Mouse (Mus musculus): ENCODE results near the gene Fam208b. TPM values are rescaled to one million over a fixed set of nuclear protein-coding genes. Genes with fewer than 3 reads are reported as not detected.
"Not testable (repeated sequence)": the region's sequence is repeated elsewhere in the genome, so short reads cannot be mapped to it uniquely, and the experiment has no call there.

Gene Fam208b
- polyA plus RNA-seq, 1 experiment from 2014 or later, result 11.4 TPM

GRCm38 (mm10) chr13:3531692-3532320 is 79.1 kb downstream of the Fam208b start:
- ATAC-seq (ENCODE audit: insufficient read depth, low FRiP score, low read depth), result peak; percentile 47; the same call in 1 of the 2 replicates

GRCm38 (mm10) chr13:3531176-3531575 is 79.7 kb downstream of the Fam208b start:
- H3K36me3 ChIP-seq; H3K9ac ChIP-seq; H3K27me3 ChIP-seq (replicated peaks); H3K4me3 ChIP-seq (replicated peaks); H3K27ac ChIP-seq; H3K4me2 ChIP-seq; H3K4me1 ChIP-seq; ATAC-seq (ENCODE audit: insufficient read depth, low FRiP score, low read depth); H3K9me3 ChIP-seq: not testable (repeated sequence)
- 69% methylated on average over 2 of the region's 2 CpGs for WGBS

More at GRCm38 (mm10) chr13:3531692-3532320, 79.1 kb downstream of the Fam208b start:
- whole genome bisulfite sequencing, result 47% methylated on average over 10 of the region's 10 CpGs
- Histone ChIP-seq H3K9me3 (no peaks in the 10 kb centered on the region), H3K27ac (no peak overlapping the region), H3K4me3 (replicated peaks) (no peak overlapping the region), H3K27me3 (replicated peaks) (no peaks in the 10 kb centered on the region), H3K4me2 (0 out of 2 replicates have a peak overlapping the region, but pooled peaks have one; percentile 2), H3K4me1 (no peaks in the 10 kb centered on the region), H3K36me3 (no peaks in the 10 kb centered on the region), H3K9ac (no peak overlapping the region)

- H3K27me3 ChIP-seq (replicated peaks), result no peaks in the 10 kb centered on the region
- no peak; the same call in 1 of the 2 replicates for ATAC-seq (ENCODE audit: insufficient read depth, low FRiP score, low read depth)
- H3K9me3 ChIP-seq, result no peaks in the 10 kb centered on the region
- H3K4me2 ChIP-seq, result no peak overlapping the region
- H3K27ac ChIP-seq, result no peak overlapping the region
- 56% methylated on average over 3 of the region's 3 CpGs for WGBS
- H3K36me3 ChIP-seq, result no peaks in the 10 kb centered on the region
- H3K4me1 ChIP-seq, result no peaks in the 10 kb centered on the region
- no peak overlapping the region for H3K4me3 ChIP-seq (replicated peaks)
- H3K9ac ChIP-seq, result no peak overlapping the region
Observed at GRCm38 (mm10) chr13:3530451-3530850, 80.5 kb downstream of the Fam208b start.

- Histone ChIP-seq H3K27me3 (replicated peaks) (no peaks in the 10 kb centered on the region), H3K9me3 (no peaks in the 10 kb centered on the region), H3K4me3 (replicated peaks) (no peak overlapping the region), H3K36me3 (no peaks in the 10 kb centered on the region), H3K4me2 (no peak overlapping the region), H3K27ac (no peak overlapping the region), H3K9ac (no peak overlapping the region), H3K4me1 (no peaks in the 10 kb centered on the region)
- 78% methylated on average over 8 of the region's 8 CpGs for WGBS
- no peak for ATAC-seq (ENCODE audit: insufficient read depth, low FRiP score, low read depth)
Observed at GRCm38 (mm10) chr13:3526328-3526727, 84.6 kb downstream of the Fam208b start.

GRCm38 (mm10) chr13:3525611-3526051 is 85.3 kb downstream of the Fam208b start:
- ATAC-seq (ENCODE audit: insufficient read depth, low FRiP score, low read depth), result peak; percentile 53; the same call in 1 of the 2 replicates
- Histone ChIP-seq H3K9ac (no peak overlapping the region), H3K27me3 (replicated peaks) (no peaks in the 10 kb centered on the region), H3K4me2 (no peak overlapping the region), H3K4me1 (no peaks in the 10 kb centered on the region), H3K9me3 (no peaks in the 10 kb centered on the region), H3K27ac (no peak overlapping the region), H3K36me3 (no peaks in the 10 kb centered on the region), H3K4me3 (replicated peaks) (no peak overlapping the region)
- WGBS, result 53% methylated on average over 4 of the region's 4 CpGs

DNA sequence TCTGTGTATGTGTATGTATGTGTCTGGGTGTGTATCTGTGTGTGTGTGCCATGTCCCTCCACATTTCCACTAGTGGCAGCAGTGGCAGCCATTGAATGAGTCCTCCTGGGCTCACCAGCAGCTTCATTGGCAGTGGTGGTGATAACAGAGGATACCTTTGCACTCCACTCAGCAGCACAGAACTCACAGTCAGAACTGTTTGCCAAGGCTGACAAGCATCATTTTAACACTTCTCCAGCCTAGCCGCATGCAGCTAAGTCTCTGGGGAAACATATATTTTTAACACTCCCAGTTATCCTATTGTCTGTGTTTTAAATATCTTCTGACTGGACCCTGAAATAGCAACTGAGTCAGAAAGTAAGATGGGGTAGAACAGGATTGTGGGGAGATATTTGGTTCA is 87.0 kb downstream of the Fam208b start:
- no peak overlapping the region for H3K4me3 ChIP-seq (replicated peaks)
- 90% methylated on average over 1 of the region's 1 CpGs for WGBS
- H3K4me2 ChIP-seq, result no peak overlapping the region
- no peaks in the 10 kb centered on the region for H3K36me3 ChIP-seq
- H3K9ac ChIP-seq, result no peak overlapping the region
- no peaks in the 10 kb centered on the region for H3K9me3 ChIP-seq
- H3K27ac ChIP-seq, result no peak overlapping the region
- no peak for ATAC-seq (ENCODE audit: insufficient read depth, low FRiP score, low read depth)
- no peaks in the 10 kb centered on the region for H3K4me1 ChIP-seq
- H3K27me3 ChIP-seq (replicated peaks), result no peaks in the 10 kb centered on the region

DNA sequence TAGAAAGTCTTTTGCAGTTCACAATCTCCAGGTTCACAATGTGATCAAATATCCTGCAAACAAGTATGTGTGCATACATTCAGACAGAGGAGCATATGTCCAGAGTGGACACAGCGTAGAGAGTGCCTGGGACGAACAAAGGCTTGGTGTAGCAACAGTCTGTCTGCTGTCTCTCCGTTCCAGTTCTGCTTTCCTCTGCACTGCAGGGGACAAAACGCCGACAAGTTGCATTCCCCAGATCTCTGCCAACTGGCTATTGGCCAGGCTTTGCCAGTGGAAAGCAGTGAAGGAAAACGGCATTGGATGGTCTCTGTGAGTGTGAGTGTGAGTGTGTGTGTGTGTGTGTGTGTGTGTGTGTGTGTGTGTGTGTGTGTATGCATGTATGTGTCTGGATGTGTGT is 87.4 kb downstream of the Fam208b start:
- 48% methylated on average over 6 of the region's 6 CpGs for WGBS
- H3K4me1 ChIP-seq, result no peaks in the 10 kb centered on the region
- no peak overlapping the region for H3K4me3 ChIP-seq (replicated peaks)
- no peaks in the 10 kb centered on the region for H3K27me3 ChIP-seq (replicated peaks)
- H3K36me3 ChIP-seq, result no peaks in the 10 kb centered on the region
- no peak overlapping the region for H3K27ac ChIP-seq
- no peak for ATAC-seq (ENCODE audit: insufficient read depth, low FRiP score, low read depth)
- no peak overlapping the region for H3K9ac ChIP-seq
- H3K4me2 ChIP-seq, result no peak overlapping the region
- no peaks in the 10 kb centered on the region for H3K9me3 ChIP-seq

DNA sequence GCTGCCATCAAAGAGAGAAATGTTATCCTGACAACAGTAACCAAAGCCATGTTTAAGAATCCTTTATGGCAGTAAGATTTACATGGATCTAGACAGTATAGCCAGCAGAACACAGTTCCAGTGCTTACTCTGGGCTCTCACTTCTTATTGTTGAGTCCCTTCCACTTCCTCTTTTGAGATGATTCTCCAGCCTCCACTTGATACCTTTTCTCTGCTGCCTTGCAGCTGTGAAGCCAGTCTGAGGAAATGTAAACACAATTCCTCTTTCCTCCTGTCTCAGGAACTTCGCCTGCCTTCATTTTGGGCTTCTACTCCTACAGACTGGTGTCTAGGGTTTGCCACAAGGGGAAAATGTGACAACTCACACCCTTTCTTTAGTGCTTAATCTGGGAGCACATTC is 90.9 kb downstream of the Fam208b start:
- H3K9me3 ChIP-seq; H3K4me2 ChIP-seq; ATAC-seq (ENCODE audit: insufficient read depth, low FRiP score, low read depth); H3K4me1 ChIP-seq; H3K36me3 ChIP-seq; H3K9ac ChIP-seq; H3K27me3 ChIP-seq (replicated peaks); H3K4me3 ChIP-seq (replicated peaks); H3K27ac ChIP-seq: not testable (repeated sequence)
- 17% methylated on average over 1 of the region's 1 CpGs for whole genome bisulfite sequencing

DNA sequence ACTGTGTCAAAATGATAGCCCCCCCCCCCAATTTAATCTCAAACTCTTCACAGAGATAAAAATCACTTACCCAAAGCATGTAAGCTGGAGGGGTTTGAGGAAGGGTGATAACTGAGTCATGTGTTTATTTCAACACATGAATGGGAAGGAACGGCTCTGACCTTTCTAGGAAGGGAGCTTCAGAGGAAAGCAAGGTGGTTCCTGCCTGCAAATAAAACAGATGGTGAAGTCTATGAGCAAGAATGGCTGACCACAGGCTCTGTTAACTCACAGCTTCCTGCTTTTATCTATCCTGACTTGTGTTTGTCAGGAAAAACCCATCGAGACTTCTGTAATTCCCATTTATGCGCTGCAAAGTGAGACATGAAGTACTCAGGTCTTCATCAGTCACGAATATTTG is 91.6 kb downstream of the Fam208b start:
- 46% methylated on average over 4 of the region's 4 CpGs for WGBS
- H3K27ac ChIP-seq; H3K36me3 ChIP-seq; H3K4me3 ChIP-seq (replicated peaks); H3K9ac ChIP-seq; H3K9me3 ChIP-seq; H3K4me1 ChIP-seq; H3K27me3 ChIP-seq (replicated peaks); H3K4me2 ChIP-seq; ATAC-seq (ENCODE audit: insufficient read depth, low FRiP score, low read depth): not testable (repeated sequence)

Other genes with a start within 250 kb of the Fam208b start
- 402 and 410 TPM in 2 replicates for gene Gdi2, start 73.0 kb downstream of the Fam208b start, polyA plus RNA-seq (2015; fragmentation: Nextera tagmentation; extraction: Ambion mirVana)
- 10.8 and 14.1 TPM in 2 replicates for gene Asb13, start 22.9 kb upstream of the Fam208b start, polyA plus RNA-seq (2015; fragmentation: Nextera tagmentation; extraction: Ambion mirVana)
- gene Calml3, start 193.2 kb upstream of the Fam208b start, polyA plus RNA-seq (2015; fragmentation: Nextera tagmentation; extraction: Ambion mirVana), result 3.8 and 10.9 TPM in 2 replicates
- gene Calm4, start 226.6 kb upstream of the Fam208b start, polyA plus RNA-seq (2015; fragmentation: Nextera tagmentation; extraction: Ambion mirVana), result 0.39 TPM in 1 of 2 replicates, not detected in the other
- not detected in 2 replicates for gene Calm5, start 243.1 kb upstream of the Fam208b start, polyA plus RNA-seq (2015; fragmentation: Nextera tagmentation; extraction: Ambion mirVana)